Mouse (Mus musculus) layer of hippocampus, adult 18-20 months (tissue): ENCODE measurements around the gene Zfp36l1. TPM values are rescaled to one million over a fixed set of nuclear protein-coding genes. Genes with fewer than 3 reads are reported as not detected.

ENCODE experiments used
- DNase-seq, 2 experiments: peaks; one replicate each; pipeline ENCODE4 v3.0.0; 2022; ENCODE audit warnings: low spot score in 2 of 2
- total RNA-seq, 2 experiments: library from RNA; stranded (reverse); gene quantifications; 2 replicates each; pipeline ENCODE4 v1.2.3; 2021

The Zfp36l1 gene
- total RNA-seq, 2 experiments from 2014 or later = 40.0 to 53.4 TPM

DNA sequence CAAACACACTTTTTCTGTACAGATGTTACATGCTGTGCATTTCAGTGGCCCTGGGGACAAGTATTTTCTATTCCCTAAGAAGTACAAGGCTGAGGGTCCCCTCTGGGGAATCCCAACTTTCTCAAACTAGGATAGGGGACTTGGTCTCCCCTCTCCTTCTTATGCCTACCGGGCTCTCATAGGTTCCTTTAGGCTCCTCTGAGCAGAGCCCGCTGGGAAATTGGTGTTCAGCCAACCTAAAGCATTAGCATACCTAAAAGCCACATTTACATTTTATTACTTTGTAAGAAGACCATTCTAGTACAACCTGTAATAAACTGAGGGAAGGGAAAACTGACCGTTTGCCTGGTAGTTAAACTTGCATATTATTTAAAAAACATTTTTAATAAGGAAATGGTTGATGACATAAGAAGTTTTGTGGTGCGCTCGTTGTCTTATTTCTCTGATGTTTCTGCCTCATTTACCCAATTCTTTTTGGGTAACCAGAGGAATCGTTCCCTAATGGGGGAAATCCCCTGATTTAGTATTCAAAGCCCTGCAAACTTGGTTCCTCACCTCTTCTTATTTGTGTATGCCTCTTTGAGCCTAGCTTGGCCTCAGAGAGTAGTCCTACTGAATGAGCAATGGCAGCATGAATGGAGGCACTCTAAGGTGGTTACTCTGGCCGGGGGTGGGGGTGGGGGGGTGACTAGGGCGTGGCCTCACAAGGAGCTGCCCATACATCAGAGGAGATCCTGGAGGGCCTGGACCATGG lies 42.1 kb downstream of the Zfp36l1 start:
- DNase-seq = no peak

DNA sequence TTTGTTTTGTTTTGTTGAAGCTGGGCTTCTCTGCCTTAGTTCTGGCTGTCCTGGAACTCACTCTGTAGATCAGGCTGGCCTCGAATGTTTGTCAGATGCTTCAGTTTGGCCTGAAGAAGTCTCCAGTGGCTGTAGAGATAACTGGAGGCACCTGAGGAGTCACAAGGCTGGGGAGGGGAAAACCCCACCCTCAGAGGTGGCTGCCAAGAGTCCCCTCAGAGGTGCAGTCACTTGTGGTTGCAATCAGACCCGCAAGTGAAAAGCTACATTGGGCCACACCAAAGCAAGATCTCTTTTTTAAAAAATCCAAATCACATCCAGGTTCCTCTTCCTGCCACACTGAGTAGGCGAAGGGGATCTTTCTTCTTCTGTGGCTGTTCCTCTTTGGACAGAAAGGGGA lies 43.8 kb downstream of the Zfp36l1 start:
- DNase-seq = no peak

DNA sequence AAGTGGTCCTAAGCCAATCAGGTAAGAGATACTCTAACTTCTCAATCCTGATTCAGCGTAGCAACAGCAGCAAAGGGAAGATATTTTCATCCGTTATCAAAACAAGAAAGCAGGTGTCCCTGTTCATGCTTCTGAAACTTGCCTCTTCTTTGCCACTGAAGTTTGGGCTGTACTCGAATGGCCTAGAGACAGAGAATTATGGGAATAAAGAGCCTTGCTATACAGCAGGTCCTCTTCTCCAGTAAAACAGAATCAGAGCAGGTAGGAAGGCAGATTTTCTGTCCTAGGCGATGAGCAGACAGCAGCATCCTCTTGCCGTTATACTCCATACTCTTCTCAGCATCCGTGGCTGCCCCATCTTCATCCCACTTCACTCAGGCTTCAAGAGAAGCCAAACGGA lies 44.8 kb downstream of the Zfp36l1 start:
- DNase-seq = no peak

DNA sequence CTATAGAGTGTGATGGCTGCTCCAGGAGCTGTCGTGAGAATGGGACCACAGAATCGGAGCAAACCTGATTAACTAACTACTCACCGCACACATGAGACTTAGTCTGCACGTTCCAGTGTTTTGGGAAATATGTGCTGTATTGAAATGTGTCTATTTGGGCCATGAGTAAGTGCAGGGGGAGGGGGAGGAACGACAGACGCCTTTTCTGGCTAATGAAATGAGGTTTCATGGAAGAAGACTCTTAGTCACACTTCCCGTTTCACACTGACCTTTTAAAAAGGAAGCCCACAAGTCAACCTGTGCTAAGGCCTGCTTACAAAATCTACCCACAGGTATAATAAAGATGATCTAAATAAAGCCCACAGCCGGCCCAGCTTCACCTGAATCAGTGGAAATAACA lies 47.8 kb downstream of the Zfp36l1 start:
- DNase-seq = peak in 1 of 2 experiments; percentile 3

DNA sequence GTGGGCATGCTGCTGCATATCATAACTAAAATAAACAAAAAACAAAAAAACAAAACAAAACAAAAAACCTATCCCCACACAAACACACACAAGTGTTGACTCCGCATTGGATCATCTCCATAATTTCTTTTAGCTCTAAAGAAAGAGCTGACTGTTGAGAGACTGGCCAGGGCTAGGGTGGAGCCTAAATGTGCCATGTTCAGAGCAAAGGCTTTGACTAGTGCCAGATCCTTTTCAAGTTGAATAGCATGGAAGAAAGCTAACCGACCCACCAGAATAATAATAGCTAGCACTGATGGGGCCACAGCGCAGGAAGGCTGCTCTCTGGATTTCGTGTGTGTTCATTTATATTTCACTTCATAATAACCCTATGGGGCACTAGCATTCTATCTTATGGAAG lies 48.5 kb downstream of the Zfp36l1 start:
- peak in 1 of 2 experiments; percentile 10 for DNase-seq

DNA sequence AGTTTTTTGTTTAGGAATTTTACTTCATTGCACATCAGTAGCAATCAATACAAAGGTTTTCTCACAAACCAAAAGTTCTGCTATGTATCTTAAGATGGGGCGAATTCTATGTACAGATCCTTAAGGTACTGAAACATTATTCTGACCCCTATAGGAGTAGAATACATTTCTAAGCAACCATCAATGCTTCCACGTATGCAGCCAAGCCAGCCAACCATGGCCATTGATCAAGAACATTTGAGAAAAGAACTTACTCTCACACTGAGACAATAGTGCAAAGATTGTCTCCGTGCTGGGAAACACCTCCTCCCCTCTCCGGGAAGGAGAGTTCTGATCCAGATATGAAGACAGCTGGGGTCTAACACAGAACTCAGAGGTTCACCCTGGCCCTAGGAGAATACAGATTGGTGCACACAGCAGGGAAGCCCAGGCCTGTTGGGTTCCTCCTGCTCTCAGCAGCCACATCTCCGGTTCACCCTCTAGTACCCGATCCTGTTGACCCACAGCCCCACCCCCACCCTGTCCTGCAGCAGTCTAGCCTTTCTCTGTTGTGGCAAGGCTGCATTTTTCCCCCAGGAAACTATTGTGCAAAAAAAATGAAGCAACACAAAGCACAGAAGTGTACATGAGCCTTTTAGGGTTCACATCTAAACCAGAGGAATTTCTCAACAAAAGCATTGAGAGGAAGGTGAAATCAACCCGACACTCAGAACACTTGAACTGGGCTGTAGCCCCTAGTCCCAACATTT lies 49.2 kb downstream of the Zfp36l1 start:
- DNase-seq = no peak

DNA sequence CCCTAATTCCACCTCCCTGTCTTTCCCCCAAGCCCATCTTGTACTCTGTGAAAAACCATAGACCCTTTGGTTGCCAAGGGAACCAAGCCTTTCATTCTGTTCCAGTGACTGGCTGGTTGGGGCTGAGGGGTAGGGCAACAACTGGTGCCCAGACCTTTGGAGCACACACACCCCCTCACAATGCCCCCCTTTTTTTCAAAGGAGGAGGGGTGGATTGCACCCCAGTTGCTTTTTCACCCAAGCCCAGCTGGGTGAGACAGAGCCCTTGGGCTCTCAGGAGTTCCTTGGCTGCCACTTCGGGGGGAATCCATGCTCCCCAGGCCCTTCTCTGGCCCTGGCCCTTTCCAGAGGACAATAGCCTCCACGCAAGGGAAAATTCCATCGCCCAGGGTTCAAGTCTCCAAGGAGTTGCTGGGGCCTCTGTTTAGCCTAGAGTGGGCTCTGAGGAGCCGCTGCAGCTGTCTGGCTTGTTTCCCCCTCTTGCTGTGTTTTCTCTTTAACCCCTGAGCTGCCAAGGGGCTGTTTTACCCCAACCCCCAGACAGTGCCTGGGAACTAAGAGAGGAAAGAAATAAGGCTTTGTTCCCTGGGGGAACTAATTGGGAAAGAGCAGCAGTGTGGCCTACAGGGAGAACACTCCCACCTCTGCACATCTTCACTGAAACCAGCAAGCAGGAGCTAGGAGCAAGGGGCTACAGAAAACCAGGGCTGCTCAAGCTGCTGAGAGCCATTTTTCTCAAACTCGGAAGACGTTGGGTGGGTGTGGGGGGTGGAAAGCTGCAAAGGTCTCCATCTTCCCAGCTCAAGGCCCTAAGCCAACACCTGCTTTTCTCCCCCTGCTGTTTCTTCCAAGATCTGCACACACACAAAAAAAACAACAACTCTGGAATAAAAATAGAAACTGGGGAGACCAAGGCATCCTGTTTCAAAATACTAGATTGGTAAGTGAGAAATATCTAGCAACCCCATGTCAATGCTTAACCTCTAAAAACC lies 50.1 kb downstream of the Zfp36l1 start:
- peak; percentile 8 to 45 for DNase-seq

DNA sequence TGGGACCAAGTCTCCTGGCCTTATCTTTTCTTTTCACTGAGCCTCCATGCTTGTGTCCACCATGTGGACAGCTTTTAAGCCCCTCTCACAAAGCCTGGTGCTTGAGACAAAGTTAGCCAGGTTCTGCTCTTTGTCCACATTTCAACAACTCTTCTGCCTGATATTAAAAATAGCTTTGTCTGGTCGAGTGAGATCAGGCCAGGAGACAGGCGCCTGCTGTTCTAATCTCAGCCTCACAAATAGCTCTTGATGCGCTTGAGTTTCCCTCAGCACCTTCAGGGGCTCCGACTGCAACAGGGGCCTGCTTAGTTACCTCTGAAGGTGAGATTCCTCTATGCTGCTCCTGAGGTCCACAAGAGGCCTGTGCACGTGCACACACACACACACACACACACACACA lies 51.0 kb downstream of the Zfp36l1 start:
- no peak for DNase-seq

DNA sequence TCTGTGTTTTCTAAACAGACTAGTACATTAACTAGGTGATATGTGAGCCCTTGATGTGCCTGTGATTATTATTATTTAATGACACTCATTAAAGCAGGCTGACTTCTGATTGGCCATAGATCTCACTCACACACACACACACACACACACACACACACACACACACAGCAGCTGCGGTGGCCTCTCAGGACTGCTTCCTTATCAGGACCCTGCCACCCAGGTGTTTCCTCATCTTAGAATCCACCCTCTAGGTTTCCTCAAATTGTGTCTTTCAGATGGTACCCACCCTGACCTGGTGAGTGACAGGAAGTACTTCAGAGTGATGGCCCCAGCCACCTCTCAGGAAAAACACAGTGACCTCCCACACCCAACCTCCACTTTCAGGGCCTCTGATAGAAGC lies 52.0 kb downstream of the Zfp36l1 start:
- DNase-seq = no peak

DNA sequence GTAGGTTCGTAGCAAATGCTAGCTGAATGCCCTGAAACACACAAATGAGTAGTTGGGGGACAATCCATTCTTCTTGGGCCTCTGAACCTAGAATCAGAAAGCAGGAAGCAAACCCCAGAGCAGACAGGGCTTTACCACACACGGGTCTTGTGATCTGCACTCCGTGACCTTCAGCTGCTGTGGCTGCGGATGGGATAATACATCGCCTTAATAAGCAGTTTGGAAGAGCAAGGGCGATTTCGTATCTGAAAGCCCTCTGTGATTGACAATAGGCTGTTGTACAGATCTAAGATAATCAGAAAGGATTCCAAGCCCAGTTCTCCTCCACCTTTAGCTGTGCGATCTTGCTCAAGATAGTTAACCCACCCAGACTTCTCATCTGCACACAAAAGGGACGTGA lies 52.5 kb downstream of the Zfp36l1 start:
- no peak for DNase-seq

DNA sequence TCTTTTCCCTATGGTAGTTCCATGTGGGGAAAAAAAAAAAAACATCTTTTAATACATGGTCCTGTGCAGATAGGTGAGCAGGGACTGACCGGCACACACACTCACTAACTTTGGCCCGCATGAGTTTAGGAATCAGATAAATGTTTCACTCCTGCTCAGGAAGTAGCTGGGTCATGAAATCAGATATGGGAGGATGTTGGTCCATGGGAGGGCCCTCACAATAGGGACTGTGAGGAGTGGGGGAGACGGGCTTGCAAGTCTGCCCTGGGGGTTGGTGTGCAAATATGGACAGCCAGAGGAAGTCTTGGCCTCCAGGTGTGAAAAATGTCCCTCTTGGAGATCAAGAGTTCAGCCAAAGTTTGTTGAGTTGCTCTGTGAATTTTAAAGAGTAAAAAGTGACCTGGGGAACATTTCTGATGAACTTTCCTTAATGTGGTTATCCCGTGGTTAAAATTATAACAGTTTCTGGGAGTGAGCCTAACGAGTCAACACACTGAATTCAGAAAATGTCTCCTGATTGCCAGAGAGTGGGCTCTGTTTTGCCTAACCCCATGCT lies 53.0 kb downstream of the Zfp36l1 start:
- DNase-seq = no peak

Other genes with a start within 250 kb of the Zfp36l1 start
- gene Actn1, start 147.4 kb upstream of the Zfp36l1 start, total RNA-seq = 100 to 1,000 TPM in 1 of 2 experiments, 10 to 100 TPM in 1; 92.7 to 100 TPM